Mouse (Mus musculus): ENCODE measurements around the gene Nat8l. TPM values are rescaled to one million over a fixed set of nuclear protein-coding genes. Genes with fewer than 3 reads are reported as not detected.

Nat8l gene
- total RNA-seq, 2 experiments from 2014 or later, result 139 to 141 TPM

GRCm38 (mm10) chr5:33994671-33995625 is 836 bp upstream of the Nat8l start:
- peak; percentile 68 to 74 for DNase-seq (ENCODE audit: low spot score in 2 of 2)
- peak overlapping the region; percentile 97 for H3K27ac ChIP-seq
- TF ChIP-seq CTCF (conservative IDR thresholded peaks at IDR 0.05), result peak; percentile 81
- H3K4me3 ChIP-seq, result peak overlapping the region; percentile 73

GRCm38 (mm10) chr5:33996694-33997045 is 886 bp downstream of the Nat8l start:
- TF ChIP-seq CTCF (conservative IDR thresholded peaks at IDR 0.05), result no peak

GRCm38 (mm10) chr5:33997051-33997741 is 1.4 kb downstream of the Nat8l start:
- Histone ChIP-seq H3K27ac (peak overlapping the region; percentile 97), H3K4me3 (peak overlapping the region; percentile 73)
- peak; percentile 52 to 62 for DNase-seq (ENCODE audit: low spot score in 2 of 2)
- no peak for TF ChIP-seq CTCF (conservative IDR thresholded peaks at IDR 0.05)

More at GRCm38 (mm10) chr5:33996694-33997045, 886 bp downstream of the Nat8l start:
- H3K27ac ChIP-seq, result peak overlapping the region; percentile 97
- peak overlapping the region; percentile 73 for H3K4me3 ChIP-seq
- DNase-seq (ENCODE audit: low spot score in 2 of 2), result no peak

- no peak for DNase-seq (ENCODE audit: low spot score in 2 of 2)
- Histone ChIP-seq H3K27ac (peak overlapping the region; percentile 97), H3K4me3 (peak overlapping the region; percentile 73)
- no peak for TF ChIP-seq CTCF (conservative IDR thresholded peaks at IDR 0.05)
Measured at GRCm38 (mm10) chr5:33997829-33998504, 2.2 kb downstream of the Nat8l start.

GRCm38 (mm10) chr5:33998505-33998877 is 2.7 kb downstream of the Nat8l start:
- Histone ChIP-seq H3K27ac (no peak overlapping the region), H3K4me3 (peak overlapping the region; percentile 73)
- DNase-seq (ENCODE audit: low spot score in 2 of 2), result no peak
- no peak for TF ChIP-seq CTCF (conservative IDR thresholded peaks at IDR 0.05)

- no peak for DNase-seq (ENCODE audit: low spot score in 2 of 2)
- Histone ChIP-seq H3K27ac (no peak overlapping the region), H3K4me3 (peak overlapping the region; percentile 13; the same call in 1 of the 2 replicates)
- no peak for TF ChIP-seq CTCF (conservative IDR thresholded peaks at IDR 0.05)
Measured at GRCm38 (mm10) chr5:33999466-34000090, 3.8 kb downstream of the Nat8l start.

GRCm38 (mm10) chr5:34000809-34001208 is 5.0 kb downstream of the Nat8l start:
- Histone ChIP-seq H3K4me3 (no peak overlapping the region), H3K27ac (no peak overlapping the region)
- DNase-seq (ENCODE audit: low spot score in 2 of 2), result no peak
- TF ChIP-seq CTCF (conservative IDR thresholded peaks at IDR 0.05), result no peak

GRCm38 (mm10) chr5:34001401-34001800 is 5.6 kb downstream of the Nat8l start:
- H3K27ac ChIP-seq, result no peak overlapping the region
- H3K4me3 ChIP-seq, result no peak overlapping the region
- no peak for TF ChIP-seq CTCF (conservative IDR thresholded peaks at IDR 0.05)
- DNase-seq (ENCODE audit: low spot score in 2 of 2), result no peak

GRCm38 (mm10) chr5:34002636-34003035 is 6.9 kb downstream of the Nat8l start:
- TF ChIP-seq CTCF (conservative IDR thresholded peaks at IDR 0.05), result no peak
- Histone ChIP-seq H3K27ac (no peak overlapping the region), H3K4me3 (no peak overlapping the region)
- DNase-seq (ENCODE audit: low spot score in 2 of 2), result no peak

- TF ChIP-seq CTCF (conservative IDR thresholded peaks at IDR 0.05), result no peak
- no peak for DNase-seq (ENCODE audit: low spot score in 2 of 2)
Measured at GRCm38 (mm10) chr5:34004618-34005017, 8.8 kb downstream of the Nat8l start.

GRCm38 (mm10) chr5:34006832-34007231 is 11.0 kb downstream of the Nat8l start:
- Histone ChIP-seq H3K27ac (no peak overlapping the region), H3K4me3 (no peak overlapping the region)
- DNase-seq (ENCODE audit: low spot score in 2 of 2), result no peak
- TF ChIP-seq CTCF (conservative IDR thresholded peaks at IDR 0.05), result no peak

More at GRCm38 (mm10) chr5:34004618-34005017, 8.8 kb downstream of the Nat8l start:
- H3K4me3 ChIP-seq, result no peak overlapping the region
- H3K27ac ChIP-seq, result no peak overlapping the region

GRCm38 (mm10) chr5:34007392-34007941 is 11.7 kb downstream of the Nat8l start:
- H3K27ac ChIP-seq, result no peak overlapping the region
- no peak for DNase-seq (ENCODE audit: low spot score in 2 of 2)
- TF ChIP-seq CTCF (conservative IDR thresholded peaks at IDR 0.05), result no peak

More at GRCm38 (mm10) chr5:34007392-34007941, 11.7 kb downstream of the Nat8l start:
- no peak overlapping the region for H3K4me3 ChIP-seq

Data from layer of hippocampus, adult 2 months (tissue).